Mouse (Mus musculus) liver, embryonic 16.5 days (tissue): Measurements from ENCODE around the gene Msantd1. TPM values are rescaled to one million over a fixed set of nuclear protein-coding genes. Genes with fewer than 3 reads are reported as not detected.

Source experiments
- ATAC-seq: fragments of 200-750 bp; cut with Nextera tagmentation; 2 replicates; pipeline ENCODE4 v1.8.0; 2017; ENCODE audit warnings: low read depth, mild to moderate bottlenecking, moderate number of reproducible peaks, moderate library complexity
- H3K27ac ChIP-seq: fragments of 300-500 bp; sonication (generic); 2 replicates; pipeline ENCODE4 v1.5.1; 2014; ENCODE audit warnings: mild to moderate bottlenecking, low read length
- H3K27me3 ChIP-seq: fragments of 300-500 bp; sonication (generic); 2 replicates; pipeline ENCODE4 v1.6.1; 2014; ENCODE audit warnings: low read depth, low read length, mixed read lengths; ENCODE audit not compliant: control insufficient read depth, insufficient read depth
- H3K36me3 ChIP-seq: fragments of 300-500 bp; sonication (generic); 2 replicates; pipeline ENCODE4 v1.6.1; 2014; ENCODE audit warnings: mild to moderate bottlenecking; ENCODE audit not compliant: control insufficient read depth, insufficient read depth
- H3K4me1 ChIP-seq: fragments of 300-500 bp; sonication (generic); 2 replicates; pipeline ENCODE4 v1.6.1; 2014; ENCODE audit warnings: low read depth, low read length, mixed read lengths; ENCODE audit not compliant: control insufficient read depth
- H3K4me2 ChIP-seq: fragments of 300-500 bp; sonication (generic); 2 replicates; pipeline ENCODE4 v1.6.1; 2014; ENCODE audit warnings: low read depth, low read length, mixed read lengths
- H3K4me3 ChIP-seq: fragments of 300-500 bp; sonication (generic); 2 replicates; pipeline ENCODE4 v1.5.1; 2014; ENCODE audit warnings: low read depth, mild to moderate bottlenecking, low read length
- H3K9ac ChIP-seq: fragments of 300-500 bp; sonication (generic); 2 replicates; pipeline ENCODE4 v1.6.1; 2014; ENCODE audit warnings: low read depth, low read length
- H3K9me3 ChIP-seq: fragments of 300-500 bp; sonication (generic); replicated peaks from 2 replicates; pipeline ENCODE4 v1.6.1; 2016; ENCODE audit warnings: low read length; ENCODE audit not compliant: control insufficient read depth
- whole genome bisulfite sequencing: fragments of 180-500 bp; shearing (Covaris S2); extraction: QIAGEN DNeasy Blood & Tissue Kit; methylation state at CpG from one replicate; pipeline ENCODE4 v1.1.7; 2014; ENCODE audit not compliant: insufficient replicate concordance; 5-methylcytosine and 5-hydroxymethylcytosine counted together
- polyA plus RNA-seq: library from polyadenylated mRNA; unstranded; fragments of >200 nt; fragmentation: Nextera tagmentation; extraction: Ambion mirVana; gene quantifications from 2 replicates; pipeline ENCODE4 v1.2.1, GENCODE M21; 2015

Gene Msantd1
- polyA plus RNA-seq, 1 experiment from 2014 or later: 0.37 TPM

- no peaks in the 10 kb centered on the region for H3K36me3 ChIP-seq
- WGBS: 51% methylated on average over 11 of the region's 11 CpGs
- no peak overlapping the region for H3K4me3 ChIP-seq
- peak overlapping the region; percentile 87 for H3K27ac ChIP-seq
- H3K4me2 ChIP-seq: no peak overlapping the region
- peak overlapping the region; percentile 29 for H3K9ac ChIP-seq
- no peaks in the 10 kb centered on the region for H3K27me3 ChIP-seq
- peaks cover 36% of the 10 kb centered on the region for H3K4me1 ChIP-seq
- no peak for ATAC-seq
- H3K9me3 ChIP-seq: no peaks in the 10 kb centered on the region
Measured at GRCm38 (mm10) chr5:34931516-34932457, 24.0 kb downstream of the Msantd1 start.

GRCm38 (mm10) chr5:34932458-34932806 is 24.6 kb downstream of the Msantd1 start:
- Histone ChIP-seq H3K36me3 (no peaks in the 10 kb centered on the region), H3K9ac (no peak overlapping the region), H3K27me3 (no peaks in the 10 kb centered on the region), H3K4me2 (no peak overlapping the region), H3K27ac (no peak overlapping the region), H3K4me1 (peaks cover 36% of the 10 kb centered on the region), H3K4me3 (no peak overlapping the region), H3K9me3 (no peaks in the 10 kb centered on the region)
- 53% methylated on average over 4 of the region's 4 CpGs for WGBS
- ATAC-seq: no peak

- Histone ChIP-seq H3K9ac (no peak overlapping the region), H3K4me3 (no peak overlapping the region), H3K36me3 (no peaks in the 10 kb centered on the region), H3K27me3 (no peaks in the 10 kb centered on the region), H3K4me1 (peaks cover 36% of the 10 kb centered on the region), H3K4me2 (no peak overlapping the region), H3K27ac (no peak overlapping the region), H3K9me3 (no peaks in the 10 kb centered on the region)
- ATAC-seq: no peak
- 59% methylated on average over 1 of the region's 1 CpGs for WGBS
Measured at GRCm38 (mm10) chr5:34933461-34933860, 25.6 kb downstream of the Msantd1 start.

- H3K9ac ChIP-seq: no peak overlapping the region
- WGBS: 70% methylated on average over 10 of the region's 10 CpGs
- no peaks in the 10 kb centered on the region for H3K27me3 ChIP-seq
- no peak overlapping the region for H3K4me2 ChIP-seq
- H3K27ac ChIP-seq: no peak overlapping the region
- peaks cover 4% of the 10 kb centered on the region; the same call in 1 of the 2 replicates for H3K4me1 ChIP-seq
- no peak for ATAC-seq
- H3K36me3 ChIP-seq: no peaks in the 10 kb centered on the region
- H3K4me3 ChIP-seq: no peak overlapping the region
- H3K9me3 ChIP-seq: no peaks in the 10 kb centered on the region
Measured at GRCm38 (mm10) chr5:34941710-34942470, 34.1 kb downstream of the Msantd1 start.

- ATAC-seq: no peak
- H3K9me3 ChIP-seq: no peaks in the 10 kb centered on the region
- 20% methylated on average over 3 of the region's 3 CpGs for WGBS
- no peak overlapping the region for H3K4me2 ChIP-seq
- no peaks in the 10 kb centered on the region for H3K36me3 ChIP-seq
- no peak overlapping the region for H3K4me3 ChIP-seq
- no peak overlapping the region for H3K9ac ChIP-seq
- H3K27me3 ChIP-seq: no peaks in the 10 kb centered on the region
- peaks cover 7% of the 10 kb centered on the region for H3K4me1 ChIP-seq
- H3K27ac ChIP-seq: no peak overlapping the region
Measured at GRCm38 (mm10) chr5:34943428-34943827, 35.6 kb downstream of the Msantd1 start.

- H3K9ac ChIP-seq: peak within 1 kb of the TSS; percentile 92
- WGBS: under 1% methylated on average over 64 of the region's 84 CpGs
Measured at GRCm38 (mm10) chr5:34948861-34949760, 41.3 kb downstream of the Msantd1 start, which contains the start of gene Rgs12. Gene Rgs12, plus strand, starts transcription at chr5:34949445.

GRCm38 (mm10) chr5:34949769-34950211 is 42.0 kb downstream of the Msantd1 start:
- H3K9me3 ChIP-seq: no peaks in the 10 kb centered on the region
- WGBS: 6% methylated on average over 12 of the region's 12 CpGs
- H3K27me3 ChIP-seq: no peaks in the 10 kb centered on the region
- peak overlapping the region; percentile 82 for H3K27ac ChIP-seq
- peak overlapping the region; percentile 92 for H3K9ac ChIP-seq
- peaks cover 22% of the 10 kb centered on the region for H3K4me1 ChIP-seq
- H3K36me3 ChIP-seq: no peaks in the 10 kb centered on the region
- peak; percentile 2; the same call in 1 of the 2 replicates for ATAC-seq
- peak overlapping the region; percentile 80 for H3K4me3 ChIP-seq
- peak overlapping the region; percentile 94 for H3K4me2 ChIP-seq

More at GRCm38 (mm10) chr5:34948861-34949760, 41.3 kb downstream of the Msantd1 start, which contains the start of gene Rgs12:
- peak within 1 kb of the TSS; percentile 94 for H3K4me2 ChIP-seq
- H3K27ac ChIP-seq: peak within 1 kb of the TSS; percentile 82
- peaks cover 17% of the 10 kb centered on the region for H3K4me1 ChIP-seq
- no peaks in the 10 kb centered on the region for H3K9me3 ChIP-seq
- ATAC-seq: peak; percentile 98
- H3K27me3 ChIP-seq: no peaks in the 10 kb centered on the region
- no peaks in the 10 kb centered on the region for H3K36me3 ChIP-seq
- H3K4me3 ChIP-seq: peak within 1 kb of the TSS; percentile 80

- Histone ChIP-seq H3K4me3 (peak overlapping the region; percentile 80), H3K27me3 (no peaks in the 10 kb centered on the region), H3K4me1 (peaks cover 28% of the 10 kb centered on the region), H3K36me3 (no peaks in the 10 kb centered on the region), H3K9me3 (no peaks in the 10 kb centered on the region), H3K4me2 (peak overlapping the region; percentile 94), H3K27ac (peak overlapping the region; percentile 54; the same call in 1 of the 2 replicates), H3K9ac (peak overlapping the region; percentile 92)
- no peak for ATAC-seq
- WGBS: 84% methylated on average over 6 of the region's 6 CpGs
Measured at GRCm38 (mm10) chr5:34950486-34951160, 42.8 kb downstream of the Msantd1 start.
